Mouse (Mus musculus) stomach, postnatal 0 days (tissue): ENCODE results near the gene Trp53rkb. TPM values are rescaled to one million over a fixed set of nuclear protein-coding genes. Genes with fewer than 3 reads are reported as not detected.

Experiments used
- ATAC-seq: fragments of 200-750 bp; cut with Nextera tagmentation; 2 replicates; pipeline ENCODE4 v1.8.0; 2017; ENCODE audit not compliant: low FRiP score, low TSS enrichment
- DNase-seq: peaks from one replicate; pipeline ENCODE4 v3.0.0-alpha.2; 2016; ENCODE audit warnings: low spot score
- H3K27ac ChIP-seq: fragments of 300-500 bp; sonication (generic); replicated peaks from 2 replicates; pipeline ENCODE4 v1.5.1; 2014; ENCODE audit warnings: mild to moderate bottlenecking, control low read depth
- H3K27me3 ChIP-seq: fragments of 300-500 bp; sonication (generic); 2 replicates; pipeline ENCODE4 v1.6.1; 2014; ENCODE audit warnings: low read length; ENCODE audit not compliant: control insufficient read depth, insufficient read depth
- H3K36me3 ChIP-seq: fragments of 300-500 bp; sonication (generic); 2 replicates; pipeline ENCODE4 v1.6.1; 2014; ENCODE audit warnings: low read length, mixed read lengths; ENCODE audit not compliant: control insufficient read depth, insufficient read depth
- H3K4me1 ChIP-seq: fragments of 300-500 bp; sonication (generic); replicated peaks from 2 replicates; pipeline ENCODE4 v1.6.1; 2014; ENCODE audit warnings: antibody characterized with exemption; ENCODE audit not compliant: control insufficient read depth, insufficient read depth
- H3K4me2 ChIP-seq: fragments of 300-500 bp; sonication (generic); replicated peaks from 2 replicates; pipeline ENCODE4 v1.6.1; 2014; ENCODE audit warnings: low read depth, mild to moderate bottlenecking, control low read depth, moderate library complexity
- H3K4me3 ChIP-seq: fragments of 300-500 bp; sonication (generic); 2 replicates; pipeline ENCODE4 v1.5.1; 2014; ENCODE audit warnings: low read depth, low read length, control low read depth
- H3K9ac ChIP-seq: fragments of 300-500 bp; sonication (generic); 2 replicates; pipeline ENCODE4 v1.6.1; 2014; ENCODE audit warnings: mild to moderate bottlenecking, low read length, control low read depth, mixed read lengths
- H3K9me3 ChIP-seq: fragments of 300-500 bp; sonication (generic); 2 replicates; pipeline ENCODE4 v1.6.1; 2016; ENCODE audit warnings: low read length; ENCODE audit not compliant: control insufficient read depth
- CTCF ChIP-seq: IDR thresholded peaks from 2 replicates; pipeline ENCODE4 v1.5.1; 2016; ENCODE audit warnings: antibody characterized with exemption, low read depth, mild to moderate bottlenecking, moderate library complexity
- EP300 ChIP-seq: optimal IDR thresholded peaks from 2 replicates; pipeline ENCODE3; 2016; ENCODE audit warnings: antibody characterized with exemption
- WGBS: fragments of 180-500 bp; shearing (Covaris S2); extraction: QIAGEN DNeasy Blood & Tissue Kit; methylation state at CpG from one replicate; pipeline ENCODE4 v1.1.7; 2014; 5-methylcytosine and 5-hydroxymethylcytosine counted together
- polyA plus RNA-seq: library from polyadenylated mRNA; unstranded; fragments of >200 nt; fragmentation: Nextera tagmentation; extraction: Ambion mirVana; gene quantifications from 2 replicates; pipeline ENCODE4 v1.2.1, GENCODE M21; 2015

Trp53rkb gene
- polyA plus RNA-seq, 1 experiment from 2014 or later: 3.8 TPM

- H3K4me2 ChIP-seq: no peak overlapping the region
- no peaks in the 10 kb centered on the region for H3K36me3 ChIP-seq
- no peak overlapping the region for H3K9ac ChIP-seq
- WGBS: 75% methylated on average over 10 of the region's 10 CpGs
- no peak overlapping the region for H3K27ac ChIP-seq
- DNase-seq: no peak
- no peak for ATAC-seq
- no peaks in the 10 kb centered on the region for H3K4me1 ChIP-seq
- H3K4me3 ChIP-seq: no peak overlapping the region
- no peaks in the 10 kb centered on the region for H3K9me3 ChIP-seq
- no peaks in the 10 kb centered on the region for H3K27me3 ChIP-seq
- TF ChIP-seq CTCF (no peak), EP300 (no peak)
Measured at GRCm38 (mm10) chr2:166773587-166773986, 18.7 kb upstream of the Trp53rkb start.

- H3K27me3 ChIP-seq: no peaks in the 10 kb centered on the region
- no peak overlapping the region for H3K4me2 ChIP-seq
- no peaks in the 10 kb centered on the region for H3K9me3 ChIP-seq
- no peak overlapping the region for H3K9ac ChIP-seq
- ATAC-seq: no peak
- no peaks in the 10 kb centered on the region for H3K4me1 ChIP-seq
- H3K27ac ChIP-seq: no peak overlapping the region
- DNase-seq: no peak
- TF ChIP-seq CTCF: no peak
- H3K36me3 ChIP-seq: no peaks in the 10 kb centered on the region
- no peak overlapping the region for H3K4me3 ChIP-seq
- 82% methylated on average over 10 of the region's 10 CpGs for WGBS
Measured at GRCm38 (mm10) chr2:166774275-166774674, 18.1 kb upstream of the Trp53rkb start.

DNA sequence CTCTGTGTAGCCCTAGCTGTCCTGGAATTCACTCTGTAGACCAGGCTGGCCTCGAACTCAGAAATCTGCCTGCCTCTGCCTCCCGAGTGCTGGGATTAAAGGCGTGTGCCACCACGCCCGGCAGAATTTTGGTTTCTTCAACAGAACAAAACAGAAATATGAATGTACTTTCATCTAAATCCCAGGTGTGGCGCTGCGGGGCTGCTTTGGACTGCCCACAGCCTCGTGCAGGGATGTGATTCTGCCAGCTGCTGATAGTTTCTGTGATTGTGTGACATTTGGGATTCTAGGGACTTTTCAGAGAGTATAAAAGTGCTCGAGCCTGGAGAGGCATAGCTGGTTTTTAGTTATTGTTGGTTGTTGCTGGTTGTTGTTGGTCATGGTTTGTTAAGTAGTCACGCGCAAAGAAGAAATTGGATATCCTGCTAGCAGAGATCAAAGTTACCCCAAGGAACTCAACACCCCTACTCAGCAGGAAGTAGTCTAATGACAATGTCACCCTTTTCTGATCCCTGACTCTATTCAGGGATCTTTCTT lies 16.9 kb upstream of the Trp53rkb start:
- no peaks in the 10 kb centered on the region for H3K9me3 ChIP-seq
- no peak for ATAC-seq
- H3K9ac ChIP-seq: no peak overlapping the region
- DNase-seq: no peak
- H3K4me2 ChIP-seq: no peak overlapping the region
- WGBS: 73% methylated on average over 11 of the region's 11 CpGs
- no peaks in the 10 kb centered on the region for H3K27me3 ChIP-seq
- TF ChIP-seq EP300 (no peak), CTCF (no peak)
- no peak overlapping the region for H3K27ac ChIP-seq
- H3K36me3 ChIP-seq: no peaks in the 10 kb centered on the region
- no peak overlapping the region for H3K4me3 ChIP-seq
- no peaks in the 10 kb centered on the region for H3K4me1 ChIP-seq

GRCm38 (mm10) chr2:166776272-166776671 lies 16.1 kb upstream of the Trp53rkb start:
- ATAC-seq (no peak), DNase-seq (no peak)
- H3K9me3 ChIP-seq: no peaks in the 10 kb centered on the region
- whole genome bisulfite sequencing: 40% methylated on average over 1 of the region's 2 CpGs
- H3K4me3 ChIP-seq: no peak overlapping the region
- no peaks in the 10 kb centered on the region for H3K36me3 ChIP-seq
- H3K27ac ChIP-seq: no peak overlapping the region
- H3K9ac ChIP-seq: no peak overlapping the region
- TF ChIP-seq EP300 (no peak), CTCF (peak; percentile 53)
- no peaks in the 10 kb centered on the region for H3K27me3 ChIP-seq
- no peaks in the 10 kb centered on the region for H3K4me1 ChIP-seq
- H3K4me2 ChIP-seq: no peak overlapping the region

- 78% methylated on average over 8 of the region's 8 CpGs for WGBS
- no peaks in the 10 kb centered on the region for H3K4me1 ChIP-seq
- no peak for TF ChIP-seq CTCF
- no peak for TF ChIP-seq EP300
Measured at GRCm38 (mm10) chr2:166779956-166780355, 12.4 kb upstream of the Trp53rkb start.

DNA sequence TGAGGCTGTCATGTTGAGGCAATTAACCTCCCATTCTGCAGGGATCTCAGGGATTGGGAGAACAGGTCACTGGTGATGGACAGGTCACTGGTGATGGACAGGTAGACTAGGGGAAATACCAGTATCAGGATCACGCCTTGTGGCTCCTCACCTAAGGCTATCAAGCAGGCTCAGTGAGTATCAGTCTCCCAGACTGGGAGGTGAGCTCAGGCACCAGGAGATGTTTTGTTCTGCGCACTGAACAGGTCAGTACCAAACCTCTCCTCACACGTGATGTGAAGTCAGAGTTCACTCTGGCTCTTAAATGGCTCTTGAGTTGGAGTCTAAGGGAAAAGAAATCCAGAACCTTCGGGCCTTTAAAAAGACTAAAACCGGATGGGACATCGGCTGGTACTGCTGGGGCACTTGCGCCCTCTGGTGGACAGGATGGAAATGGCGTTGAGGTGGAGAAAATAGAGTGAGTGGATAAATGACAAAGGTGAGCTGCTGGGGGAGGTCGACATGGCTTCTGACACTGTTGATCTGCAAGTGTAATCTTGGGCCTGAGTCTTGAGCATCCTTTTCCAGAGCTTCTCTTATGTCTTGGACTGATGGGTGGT lies 11.3 kb upstream of the Trp53rkb start:
- Histone ChIP-seq H3K4me1 (no peaks in the 10 kb centered on the region), H3K9me3 (no peaks in the 10 kb centered on the region), H3K27me3 (no peaks in the 10 kb centered on the region), H3K36me3 (no peaks in the 10 kb centered on the region), H3K9ac (no peak overlapping the region), H3K27ac (no peak overlapping the region), H3K4me3 (no peak overlapping the region), H3K4me2 (no peak overlapping the region)
- DNase-seq: peak; percentile 74
- ATAC-seq: peak; percentile 24
- 9% methylated on average over 9 of the region's 9 CpGs for WGBS
- no peak for TF ChIP-seq EP300
- TF ChIP-seq CTCF: peak; percentile 99

More at GRCm38 (mm10) chr2:166779956-166780355, 12.4 kb upstream of the Trp53rkb start:
- H3K9me3 ChIP-seq: no peaks in the 10 kb centered on the region
- H3K27me3 ChIP-seq: no peaks in the 10 kb centered on the region
- H3K4me2 ChIP-seq: no peak overlapping the region
- no peaks in the 10 kb centered on the region for H3K36me3 ChIP-seq
- ATAC-seq: no peak
- H3K27ac ChIP-seq: no peak overlapping the region
- H3K9ac ChIP-seq: no peak overlapping the region
- no peak overlapping the region for H3K4me3 ChIP-seq
- DNase-seq: no peak
